Mouse (Mus musculus) hindbrain, embryonic 13.5 days (tissue): ENCODE measurements at regions not wholly inside any gene's neighbourhood (a gene's known extent, or its start where the extent isn't known, plus 50 kb on each side); places are given as distances from the start of the nearest gene placed in this dataset.

Experiments
- ATAC-seq: fragments of 200-750 bp; cut with Nextera tagmentation; 2 replicates; pipeline ENCODE4 v1.8.0; 2017; ENCODE audit warnings: moderate TSS enrichment; ENCODE audit not compliant: low FRiP score
- H3K27ac ChIP-seq: fragments of 300-500 bp; sonication (generic); 2 replicates; pipeline ENCODE4 v1.5.1; 2015; ENCODE audit warnings: inconsistent platforms, mild to moderate bottlenecking, moderate library complexity
- H3K27me3 ChIP-seq: fragments of 300-500 bp; sonication (generic); 2 replicates; pipeline ENCODE4 v1.6.1; 2015; ENCODE audit warnings: mild to moderate bottlenecking, inconsistent platforms
- H3K36me3 ChIP-seq: fragments of 300-500 bp; sonication (generic); 2 replicates; pipeline ENCODE4 v1.6.1; 2015; ENCODE audit warnings: mild to moderate bottlenecking, inconsistent platforms
- H3K4me1 ChIP-seq: fragments of 300-500 bp; sonication (generic); replicated peaks from 2 replicates; pipeline ENCODE4 v1.6.1; 2015; ENCODE audit warnings: inconsistent platforms
- H3K4me2 ChIP-seq: fragments of 300-500 bp; sonication (generic); 2 replicates; pipeline ENCODE4 v1.6.1; 2015; ENCODE audit warnings: inconsistent platforms, mild to moderate bottlenecking, moderate library complexity
- H3K4me3 ChIP-seq: fragments of 300-500 bp; sonication (generic); 2 replicates; pipeline ENCODE4 v1.5.1; 2015; ENCODE audit warnings: mild to moderate bottlenecking, inconsistent platforms
- H3K9ac ChIP-seq: fragments of 300-500 bp; sonication (generic); 2 replicates; pipeline ENCODE4 v1.6.1; 2015; ENCODE audit warnings: mild to moderate bottlenecking, inconsistent platforms
- H3K9me3 ChIP-seq: fragments of 300-500 bp; sonication (generic); 2 replicates; pipeline ENCODE4 v1.6.1; 2016; ENCODE audit warnings: inconsistent platforms
- WGBS: fragments of 180-500 bp; shearing (Covaris S2); methylation state at CpG from one replicate; pipeline ENCODE4 v1.1.7; 2015; 5-methylcytosine and 5-hydroxymethylcytosine counted together

GRCm38 (mm10) chr9:69652106-69652505 lies 108.6 kb downstream of the Foxb1 start:
- ATAC-seq, result no peak
- Histone ChIP-seq H3K36me3 (no peaks in the 10 kb centered on the region), H3K4me2 (no peak overlapping the region), H3K27me3 (no peaks in the 10 kb centered on the region), H3K4me1 (no peaks in the 10 kb centered on the region), H3K9ac (no peak overlapping the region), H3K27ac (no peak overlapping the region), H3K9me3 (no peaks in the 10 kb centered on the region), H3K4me3 (no peak overlapping the region)
- WGBS, result 68% methylated on average over 4 of the region's 4 CpGs

GRCm38 (mm10) chr9:69651608-69652007 lies 109.1 kb downstream of the Foxb1 start:
- no peaks in the 10 kb centered on the region for H3K27me3 ChIP-seq
- H3K4me3 ChIP-seq, result no peak overlapping the region
- no peaks in the 10 kb centered on the region for H3K9me3 ChIP-seq
- H3K36me3 ChIP-seq, result no peaks in the 10 kb centered on the region
- H3K27ac ChIP-seq, result no peak overlapping the region
- H3K4me2 ChIP-seq, result no peak overlapping the region
- H3K4me1 ChIP-seq, result no peaks in the 10 kb centered on the region
- no peak overlapping the region for H3K9ac ChIP-seq
- no peak for ATAC-seq
- WGBS, result 69% methylated on average over 8 of the region's 8 CpGs

- no peaks in the 10 kb centered on the region for H3K4me1 ChIP-seq
- no peak overlapping the region for H3K9ac ChIP-seq
- H3K4me3 ChIP-seq, result no peak overlapping the region
- ATAC-seq, result no peak
- H3K9me3 ChIP-seq, result no peaks in the 10 kb centered on the region
- no peak overlapping the region for H3K27ac ChIP-seq
- no peak overlapping the region for H3K4me2 ChIP-seq
- H3K36me3 ChIP-seq, result no peaks in the 10 kb centered on the region
- WGBS, result 50% methylated on average over 5 of the region's 5 CpGs
- no peaks in the 10 kb centered on the region for H3K27me3 ChIP-seq
Observed at GRCm38 (mm10) chr9:69642591-69642990, 118.1 kb downstream of the Foxb1 start.

DNA sequence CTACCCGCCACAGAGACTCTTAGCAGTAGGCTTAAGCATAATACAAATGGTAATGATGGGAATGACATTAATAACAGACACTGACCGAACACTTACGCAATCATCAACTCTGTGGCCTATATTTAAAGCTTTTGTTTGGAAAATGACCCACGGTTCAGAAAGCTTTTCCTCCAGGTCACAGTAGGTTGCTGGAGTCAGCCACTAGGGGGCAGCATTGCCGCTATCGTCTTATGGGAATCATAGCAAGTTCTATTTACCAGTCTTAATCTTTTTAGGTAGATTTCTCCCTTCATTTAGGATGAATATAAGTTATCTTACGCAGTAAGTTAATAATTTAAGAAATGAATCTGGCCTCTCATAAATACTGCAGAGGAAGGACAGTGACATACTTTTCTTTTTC lies 137.4 kb downstream of the Foxb1 start:
- no peak overlapping the region for H3K27ac ChIP-seq
- H3K4me2 ChIP-seq, result no peak overlapping the region
- H3K4me1 ChIP-seq, result no peaks in the 10 kb centered on the region
- H3K36me3 ChIP-seq, result no peaks in the 10 kb centered on the region
- H3K4me3 ChIP-seq, result no peak overlapping the region
- H3K27me3 ChIP-seq, result no peaks in the 10 kb centered on the region
- no peak overlapping the region for H3K9ac ChIP-seq
- no peaks in the 10 kb centered on the region for H3K9me3 ChIP-seq
- 16% methylated on average over 7 of the region's 7 CpGs for WGBS
- no peak for ATAC-seq

GRCm38 (mm10) chr9:69621006-69621405 lies 139.7 kb downstream of the Foxb1 start:
- Histone ChIP-seq H3K4me1 (no peaks in the 10 kb centered on the region), H3K27me3 (0 out of 2 replicates have a peak, but pooled peaks cover 4% of the 10 kb centered on the region), H3K9ac (no peak overlapping the region), H3K4me2 (no peak overlapping the region), H3K36me3 (no peaks in the 10 kb centered on the region), H3K27ac (no peak overlapping the region), H3K4me3 (no peak overlapping the region), H3K9me3 (no peaks in the 10 kb centered on the region)
- 59% methylated on average over 3 of the region's 3 CpGs for WGBS
- no peak for ATAC-seq

DNA sequence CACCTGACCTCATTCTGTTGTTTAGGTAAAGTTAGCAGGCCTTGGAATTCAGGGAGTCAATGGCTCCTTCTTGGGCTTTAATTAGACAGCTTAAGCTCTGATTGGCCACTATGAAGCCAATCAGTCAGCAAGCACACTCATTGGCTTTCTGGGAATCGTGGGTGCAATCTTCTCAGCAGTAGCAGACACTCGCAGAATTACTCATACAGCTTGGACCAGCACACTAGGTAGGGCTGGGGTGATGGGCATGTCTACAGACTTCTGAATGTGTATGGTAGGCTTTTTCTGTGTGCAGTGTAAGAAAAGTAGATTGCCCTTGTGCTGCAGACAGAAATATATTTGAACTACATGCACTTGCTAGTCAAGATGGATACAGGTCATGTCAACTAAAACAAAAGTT lies 143.4 kb downstream of the Foxb1 start:
- Histone ChIP-seq H3K9me3 (no peaks in the 10 kb centered on the region), H3K4me3 (no peak overlapping the region), H3K36me3 (no peaks in the 10 kb centered on the region), H3K4me1 (no peaks in the 10 kb centered on the region), H3K4me2 (no peak overlapping the region), H3K27me3 (0 out of 2 replicates have a peak, but pooled peaks cover 4% of the 10 kb centered on the region), H3K9ac (no peak overlapping the region), H3K27ac (no peak overlapping the region)
- 77% methylated on average over 2 of the region's 2 CpGs for WGBS
- ATAC-seq, result no peak

GRCm38 (mm10) chr9:69597472-69597871 lies 144.1 kb downstream of the Anxa2 start:
- Histone ChIP-seq H3K9ac (no peak overlapping the region), H3K4me2 (no peak overlapping the region), H3K36me3 (no peaks in the 10 kb centered on the region), H3K4me3 (no peak overlapping the region), H3K27me3 (no peaks in the 10 kb centered on the region), H3K9me3 (no peaks in the 10 kb centered on the region), H3K4me1 (no peaks in the 10 kb centered on the region), H3K27ac (no peak overlapping the region)
- 80% methylated on average over 8 of the region's 8 CpGs for WGBS
- no peak for ATAC-seq

DNA sequence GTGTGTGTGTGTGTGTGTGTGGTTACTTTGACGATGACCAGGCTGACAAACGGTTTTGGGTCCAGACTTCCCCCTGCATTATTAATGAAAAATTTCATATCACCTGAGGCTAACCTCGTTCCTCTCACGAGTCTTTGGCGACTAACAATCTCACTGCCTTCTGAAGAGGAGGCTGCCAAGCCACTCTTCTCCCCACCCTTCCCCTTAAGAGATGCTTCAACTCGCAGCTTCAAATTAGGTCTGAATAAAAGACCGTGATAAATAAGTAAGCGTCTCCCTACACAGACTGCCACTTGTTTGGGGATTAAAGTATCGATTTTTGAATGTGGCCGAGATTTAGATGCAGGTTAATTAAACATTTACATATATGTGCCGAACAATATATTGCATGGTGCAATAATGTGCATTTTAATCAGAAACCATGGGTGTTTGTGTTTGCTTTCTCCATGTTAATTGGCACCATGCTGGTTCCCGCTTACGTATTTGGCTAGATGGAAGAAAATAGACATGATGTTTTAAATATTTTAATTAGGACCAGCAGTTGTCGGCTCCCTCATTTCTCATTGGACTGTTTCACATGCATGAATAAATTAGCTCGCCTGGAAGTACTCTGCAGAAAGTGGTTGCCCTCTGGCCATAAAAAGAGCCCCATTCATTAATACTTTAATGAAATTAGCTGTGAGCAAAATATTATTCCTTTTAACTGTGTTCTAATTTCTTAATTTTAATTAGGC lies 139.1 kb downstream of the Anxa2 start:
- WGBS, result 50% methylated on average over 15 of the region's 15 CpGs
- Histone ChIP-seq H3K4me3 (no peak overlapping the region), H3K36me3 (no peaks in the 10 kb centered on the region), H3K27me3 (no peaks in the 10 kb centered on the region), H3K4me1 (no peaks in the 10 kb centered on the region), H3K9ac (no peak overlapping the region), H3K27ac (0 out of 2 replicates have a peak overlapping the region, but pooled peaks have one; percentile 3), H3K4me2 (0 out of 2 replicates have a peak overlapping the region, but pooled peaks have one; percentile 4), H3K9me3 (no peaks in the 10 kb centered on the region)
- 0 out of 2 replicates have a peak, but pooled peaks have one; percentile 32 for ATAC-seq

DNA sequence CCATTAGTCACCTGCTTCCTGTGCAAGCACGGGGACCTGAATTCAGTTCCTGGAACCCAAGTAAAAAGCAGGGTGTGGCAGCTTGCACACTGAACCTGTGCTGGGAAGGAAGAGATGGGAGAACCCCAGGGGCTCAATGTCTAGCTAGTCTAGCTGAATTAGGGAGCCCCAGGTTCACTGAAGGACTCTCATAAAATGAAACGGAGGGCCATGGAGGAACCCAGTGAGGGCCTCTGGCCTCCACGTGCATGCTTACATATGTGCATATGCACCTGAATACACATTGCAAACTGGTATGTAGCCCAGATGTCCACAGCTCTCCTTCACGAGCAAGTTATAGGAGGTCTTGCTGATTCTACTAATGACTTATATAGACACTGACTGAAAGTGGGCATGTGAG lies 135.4 kb downstream of the Anxa2 start:
- Histone ChIP-seq H3K27ac (no peak overlapping the region), H3K4me2 (no peak overlapping the region), H3K36me3 (no peaks in the 10 kb centered on the region), H3K9me3 (no peaks in the 10 kb centered on the region), H3K4me1 (0 out of 2 replicates have a peak, but pooled peaks cover 4% of the 10 kb centered on the region), H3K9ac (no peak overlapping the region), H3K4me3 (no peak overlapping the region), H3K27me3 (no peaks in the 10 kb centered on the region)
- ATAC-seq, result no peak
- 84% methylated on average over 4 of the region's 4 CpGs for WGBS

DNA sequence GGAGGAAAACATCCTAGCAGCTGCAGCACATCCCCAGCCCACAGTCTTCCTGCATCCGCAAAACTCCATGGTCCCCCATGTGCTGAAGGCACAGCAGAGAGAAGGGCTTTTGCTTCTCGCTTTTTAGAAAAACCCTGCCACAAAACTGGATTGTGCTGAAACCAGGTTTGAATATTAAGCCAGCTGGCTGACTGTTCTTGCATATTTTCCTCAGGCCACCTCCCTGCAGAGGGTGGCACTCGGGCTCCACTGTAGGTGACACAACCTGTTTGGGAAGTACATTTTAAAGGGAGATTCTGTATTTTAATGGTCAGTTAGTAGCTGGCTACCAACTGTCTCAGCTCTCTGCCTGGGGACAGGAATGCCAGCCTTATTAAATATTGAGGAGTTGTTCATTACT lies 133.7 kb downstream of the Anxa2 start:
- no peak for ATAC-seq
- no peak overlapping the region for H3K4me3 ChIP-seq
- H3K36me3 ChIP-seq, result no peaks in the 10 kb centered on the region
- WGBS, result 82% methylated on average over 3 of the region's 3 CpGs
- no peak overlapping the region for H3K27ac ChIP-seq
- H3K9me3 ChIP-seq, result no peaks in the 10 kb centered on the region
- no peak overlapping the region for H3K9ac ChIP-seq
- 0 out of 2 replicates have a peak, but pooled peaks cover 4% of the 10 kb centered on the region for H3K4me1 ChIP-seq
- H3K4me2 ChIP-seq, result no peak overlapping the region
- no peaks in the 10 kb centered on the region for H3K27me3 ChIP-seq

- Histone ChIP-seq H3K9me3 (no peaks in the 10 kb centered on the region), H3K27ac (no peak overlapping the region), H3K9ac (no peak overlapping the region), H3K27me3 (no peaks in the 10 kb centered on the region), H3K4me1 (no peaks in the 10 kb centered on the region), H3K4me3 (no peak overlapping the region), H3K36me3 (no peaks in the 10 kb centered on the region), H3K4me2 (no peak overlapping the region)
- ATAC-seq, result no peak
Observed at GRCm38 (mm10) chr9:69581236-69581635, 127.8 kb downstream of the Anxa2 start.

GRCm38 (mm10) chr9:69577661-69578405 lies 124.4 kb downstream of the Anxa2 start:
- no peak for ATAC-seq
- H3K4me2 ChIP-seq, result no peak overlapping the region
- H3K27ac ChIP-seq, result no peak overlapping the region
- H3K27me3 ChIP-seq, result no peaks in the 10 kb centered on the region
- no peaks in the 10 kb centered on the region for H3K36me3 ChIP-seq
- H3K4me3 ChIP-seq, result no peak overlapping the region
- 92% methylated on average over 10 of the region's 10 CpGs for WGBS
- no peak overlapping the region for H3K9ac ChIP-seq
- no peaks in the 10 kb centered on the region for H3K9me3 ChIP-seq
- H3K4me1 ChIP-seq, result 0 out of 2 replicates have a peak, but pooled peaks cover 3% of the 10 kb centered on the region

DNA sequence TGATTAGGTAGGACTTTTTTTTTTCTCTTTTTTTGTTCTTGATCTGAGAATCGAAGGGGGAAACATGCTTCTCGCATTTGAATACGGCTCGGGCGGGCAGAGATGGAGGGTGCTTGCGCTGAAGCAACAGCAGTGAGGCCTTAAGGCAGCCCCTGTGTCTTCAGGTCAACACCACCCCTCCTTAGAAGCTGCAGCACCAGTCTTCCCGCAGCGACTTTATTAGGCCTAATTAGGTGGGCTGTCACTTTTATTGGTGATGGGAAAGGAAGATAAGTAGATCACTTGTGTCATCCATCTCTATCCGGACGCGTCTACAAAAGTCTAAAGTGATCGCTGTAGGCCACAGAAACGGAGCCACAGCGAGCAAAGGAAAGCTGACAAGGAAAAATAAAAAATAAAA lies 122.0 kb downstream of the Anxa2 start:
- 42% methylated on average over 14 of the region's 14 CpGs for WGBS
- no peak for ATAC-seq
- H3K9ac ChIP-seq, result no peak overlapping the region
- H3K4me2 ChIP-seq, result no peak overlapping the region
- H3K4me1 ChIP-seq, result 0 out of 2 replicates have a peak, but pooled peaks cover 3% of the 10 kb centered on the region
- H3K27me3 ChIP-seq, result no peaks in the 10 kb centered on the region
- H3K27ac ChIP-seq, result no peak overlapping the region
- H3K9me3 ChIP-seq, result no peaks in the 10 kb centered on the region
- H3K4me3 ChIP-seq, result no peak overlapping the region
- H3K36me3 ChIP-seq, result no peaks in the 10 kb centered on the region
